Mouse (Mus musculus) G1E (cell line): ENCODE data around the gene 3830406C13Rik.

Experiments used
- CTCF ChIP-seq: IDR thresholded peaks from 2 replicates; pipeline ENCODE4 v1.5.1; 2012; ENCODE audit warnings: low read depth, low read length, inconsistent platforms, mixed read lengths
- POLR2AphosphoS5 ChIP-seq: IDR thresholded peaks from 2 replicates; pipeline ENCODE4 v1.6.1; 2012; ENCODE audit warnings: low read depth, low read length, inconsistent platforms; ENCODE audit not compliant: insufficient replicate concordance

- TF ChIP-seq CTCF (no peak), POLR2AphosphoS5 (no peak)
Measured at GRCm38 (mm10) chr14:12342458-12343131, 58.6 kb downstream of the 3830406C13Rik start.
